Mouse (Mus musculus): ENCODE data around the gene Foxf2. TPM values are rescaled to one million over a fixed set of nuclear protein-coding genes. Genes with fewer than 3 reads are reported as not detected.

Gene Foxf2
- polyA plus RNA-seq, 1 experiment from 2014 or later: 0.45 TPM

GRCm38 (mm10) chr13:31618919-31619655 lies 6.5 kb upstream of the Foxf2 start:
- Histone ChIP-seq H3K9ac (no peak overlapping the region), H3K4me2 (no peak overlapping the region), H3K4me3 (no peak overlapping the region), H3K27me3 (replicated peaks) (peaks cover 99% of the 10 kb centered on the region), H3K27ac (no peak overlapping the region), H3K4me1 (no peaks in the 10 kb centered on the region; the same call in 1 of the 2 replicates), H3K9me3 (replicated peaks) (no peaks in the 10 kb centered on the region), H3K36me3 (no peaks in the 10 kb centered on the region)
- no peak for ATAC-seq
- WGBS (ENCODE audit: insufficient replicate concordance): 5% methylated on average over 18 of the region's 18 CpGs

DNA sequence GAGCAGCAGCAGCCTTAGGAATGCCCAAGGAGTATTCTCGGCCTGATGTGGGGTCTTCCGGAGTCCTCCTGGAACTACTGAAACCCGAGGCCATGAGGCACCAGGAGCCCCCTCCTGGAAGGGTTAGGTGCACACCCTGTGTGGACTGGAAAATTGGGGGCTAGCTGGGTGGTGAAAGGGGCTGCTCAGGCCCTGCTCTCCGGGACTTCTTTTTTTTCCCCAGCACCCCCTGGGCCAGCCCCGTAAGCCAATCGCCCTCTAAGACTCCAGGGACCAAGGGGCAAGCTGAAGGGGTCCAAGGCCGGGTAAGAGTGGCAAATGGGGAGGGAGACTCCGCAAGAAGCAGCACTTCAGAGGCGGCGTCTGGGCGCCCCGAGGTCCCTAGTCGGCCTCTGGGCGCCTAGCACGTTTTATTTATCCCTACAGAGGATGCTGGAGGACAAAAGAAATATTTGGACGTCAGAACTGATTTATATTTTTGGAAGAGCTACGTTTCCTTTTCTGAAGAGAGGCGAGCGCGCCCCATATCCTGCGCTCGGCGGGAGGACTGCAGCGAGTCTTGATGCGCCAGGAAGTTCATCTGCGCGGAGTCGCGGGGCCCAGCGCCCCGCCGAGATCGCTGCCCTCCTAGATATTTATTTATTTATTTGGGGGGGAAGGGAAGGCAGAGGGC lies 5.7 kb upstream of the Foxf2 start:
- Histone ChIP-seq H3K27me3 (replicated peaks) (peaks cover 99% of the 10 kb centered on the region), H3K9me3 (replicated peaks) (no peaks in the 10 kb centered on the region), H3K4me2 (no peak overlapping the region), H3K27ac (no peak overlapping the region), H3K4me1 (peaks cover 2% of the 10 kb centered on the region; the same call in 1 of the 2 replicates), H3K36me3 (no peaks in the 10 kb centered on the region), H3K9ac (no peak overlapping the region), H3K4me3 (no peak overlapping the region)
- 3% methylated on average over 33 of the region's 33 CpGs for WGBS (ENCODE audit: insufficient replicate concordance)
- no peak for ATAC-seq

GRCm38 (mm10) chr13:31620499-31620847 lies 5.1 kb upstream of the Foxf2 start:
- H3K9ac ChIP-seq: no peak overlapping the region
- H3K4me1 ChIP-seq: peaks cover 5% of the 10 kb centered on the region; the same call in 1 of the 2 replicates
- H3K4me3 ChIP-seq: no peak overlapping the region
- H3K27ac ChIP-seq: no peak overlapping the region
- no peaks in the 10 kb centered on the region for H3K36me3 ChIP-seq
- WGBS (ENCODE audit: insufficient replicate concordance): 3% methylated on average over 10 of the region's 10 CpGs
- no peak overlapping the region for H3K4me2 ChIP-seq
- peaks cover 99% of the 10 kb centered on the region for H3K27me3 ChIP-seq (replicated peaks)
- no peaks in the 10 kb centered on the region for H3K9me3 ChIP-seq (replicated peaks)
- ATAC-seq: no peak

DNA sequence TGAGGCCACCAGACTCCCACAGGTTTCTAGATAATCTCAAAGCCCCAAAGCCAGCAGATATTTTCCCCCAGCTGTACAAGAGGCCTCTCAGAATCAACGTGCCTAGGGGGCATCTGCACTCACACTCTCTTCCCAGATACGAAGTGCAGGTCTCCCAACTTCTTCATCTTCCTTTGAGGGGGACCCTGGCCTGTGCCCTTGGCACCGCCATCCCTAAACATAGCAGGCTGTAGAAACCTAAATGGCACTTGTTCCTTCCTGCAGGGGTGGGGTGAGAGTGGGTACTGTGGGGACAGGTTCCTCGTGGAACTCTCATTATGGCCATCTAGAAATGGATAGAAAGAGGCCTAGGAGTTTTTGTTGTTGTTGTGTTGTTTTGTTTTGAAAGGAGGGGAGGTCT lies 4.7 kb upstream of the Foxf2 start:
- Histone ChIP-seq H3K9ac (no peak overlapping the region), H3K27ac (no peak overlapping the region)

GRCm38 (mm10) chr13:31621741-31622140 lies 3.9 kb upstream of the Foxf2 start:
- peaks cover 5% of the 10 kb centered on the region; the same call in 1 of the 2 replicates for H3K4me1 ChIP-seq
- H3K27me3 ChIP-seq (replicated peaks): peaks cover 99% of the 10 kb centered on the region
- WGBS (ENCODE audit: insufficient replicate concordance): 3% methylated on average over 9 of the region's 9 CpGs
- H3K4me2 ChIP-seq: no peak overlapping the region
- no peak overlapping the region for H3K9ac ChIP-seq
- H3K36me3 ChIP-seq: no peaks in the 10 kb centered on the region
- no peaks in the 10 kb centered on the region for H3K9me3 ChIP-seq (replicated peaks)
- H3K4me3 ChIP-seq: no peak overlapping the region
- ATAC-seq: no peak
- H3K27ac ChIP-seq: no peak overlapping the region

More for the DNA sequence above, 4.7 kb upstream of the Foxf2 start:
- Histone ChIP-seq H3K9me3 (replicated peaks) (no peaks in the 10 kb centered on the region), H3K27me3 (replicated peaks) (peaks cover 99% of the 10 kb centered on the region), H3K4me3 (no peak overlapping the region), H3K4me1 (peaks cover 5% of the 10 kb centered on the region; the same call in 1 of the 2 replicates), H3K4me2 (no peak overlapping the region), H3K36me3 (no peaks in the 10 kb centered on the region)
- WGBS (ENCODE audit: insufficient replicate concordance): 7% methylated on average over 4 of the region's 4 CpGs
- ATAC-seq: no peak

- Histone ChIP-seq H3K4me1 (peaks cover 5% of the 10 kb centered on the region; the same call in 1 of the 2 replicates), H3K9me3 (replicated peaks) (no peaks in the 10 kb centered on the region), H3K9ac (no peak overlapping the region), H3K4me3 (no peak overlapping the region), H3K27ac (no peak overlapping the region), H3K4me2 (no peak overlapping the region), H3K36me3 (no peaks in the 10 kb centered on the region), H3K27me3 (replicated peaks) (peaks cover 99% of the 10 kb centered on the region)
- WGBS (ENCODE audit: insufficient replicate concordance): 16% methylated on average over 3 of the region's 3 CpGs
- no peak for ATAC-seq
Observed at GRCm38 (mm10) chr13:31622371-31622770, 3.2 kb upstream of the Foxf2 start.

- Histone ChIP-seq H3K27ac (no peak overlapping the region), H3K9ac (no peak overlapping the region), H3K4me1 (peaks cover 5% of the 10 kb centered on the region; the same call in 1 of the 2 replicates), H3K27me3 (replicated peaks) (peaks cover 100% of the 10 kb centered on the region), H3K36me3 (no peaks in the 10 kb centered on the region), H3K9me3 (replicated peaks) (no peaks in the 10 kb centered on the region), H3K4me2 (no peak overlapping the region), H3K4me3 (no peak overlapping the region)
- WGBS (ENCODE audit: insufficient replicate concordance): 4% methylated on average over 6 of the region's 6 CpGs
- ATAC-seq: no peak
Observed at GRCm38 (mm10) chr13:31623291-31623690, 2.3 kb upstream of the Foxf2 start.

DNA sequence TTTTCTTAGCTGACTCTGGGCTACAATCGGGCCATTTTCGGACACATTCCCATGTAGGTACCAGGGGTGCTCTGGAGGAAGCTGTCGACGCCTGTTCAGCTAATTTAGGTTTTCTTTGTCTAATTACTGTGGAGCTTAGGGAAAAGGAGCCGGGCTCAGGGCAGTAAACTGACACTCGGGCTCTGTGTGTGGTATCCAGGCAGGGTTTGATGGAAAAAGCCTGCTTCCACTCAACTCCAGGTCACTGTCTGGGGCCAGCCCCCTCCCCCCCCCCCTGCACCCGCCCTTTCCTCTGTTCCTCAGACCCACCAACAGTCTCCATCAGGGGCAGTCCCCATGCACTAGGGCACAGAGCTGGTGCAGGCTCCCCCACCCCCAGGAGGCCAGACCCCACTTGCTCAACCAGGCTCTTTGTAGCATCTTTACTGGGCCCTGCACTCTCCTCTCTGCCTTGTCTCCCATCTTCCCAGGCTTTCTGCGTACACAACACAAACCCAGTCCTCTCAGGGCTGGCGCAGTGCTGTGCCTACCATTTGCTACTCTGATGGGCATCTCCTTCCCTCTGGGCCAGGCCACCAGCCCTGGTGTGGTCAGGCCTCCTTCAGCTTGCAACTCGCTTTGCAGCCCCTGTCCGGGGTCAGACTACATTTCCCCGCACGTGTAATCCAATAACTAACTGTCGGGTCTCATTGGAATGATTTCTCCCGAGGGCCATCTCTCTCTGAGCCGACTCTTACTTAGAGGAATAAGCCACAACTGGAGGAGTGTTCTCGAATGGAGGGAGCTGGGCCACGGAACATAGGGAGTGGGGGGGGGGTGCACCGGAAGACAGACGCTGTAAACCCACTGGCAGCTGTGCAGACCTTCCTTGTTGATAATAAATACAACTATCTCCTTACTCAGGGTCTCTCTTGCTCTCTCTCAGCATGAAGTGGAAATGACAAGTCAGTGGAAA lies 1.4 kb upstream of the Foxf2 start:
- Histone ChIP-seq H3K27me3 (replicated peaks) (peaks cover 100% of the 10 kb centered on the region), H3K9me3 (replicated peaks) (no peaks in the 10 kb centered on the region), H3K27ac (no peak overlapping the region), H3K9ac (no peak overlapping the region), H3K36me3 (no peaks in the 10 kb centered on the region), H3K4me2 (no peak overlapping the region), H3K4me1 (peaks cover 5% of the 10 kb centered on the region; the same call in 1 of the 2 replicates), H3K4me3 (no peak overlapping the region)
- 5% methylated on average over 19 of the region's 20 CpGs for WGBS (ENCODE audit: insufficient replicate concordance)
- no peak for ATAC-seq

DNA sequence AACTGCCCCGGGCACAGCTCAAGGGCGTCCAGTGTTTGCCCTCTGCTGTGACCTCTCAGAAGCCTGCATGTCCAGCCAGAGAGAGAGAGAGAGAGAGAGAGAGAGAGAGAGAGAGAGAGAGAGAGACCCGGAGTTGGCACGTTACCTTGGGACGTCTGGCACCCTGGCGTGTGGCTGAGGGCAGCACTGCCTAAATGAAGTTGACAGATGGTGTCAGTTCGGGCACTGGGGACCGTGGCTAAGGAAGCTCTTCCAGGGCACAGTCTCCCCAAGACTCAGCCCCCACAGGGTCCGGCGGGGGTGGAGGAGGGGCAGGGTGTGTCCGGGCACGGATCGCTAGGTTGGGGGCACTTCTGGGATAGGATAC lies 667 bp upstream of the Foxf2 start:
- Histone ChIP-seq H3K9me3 (replicated peaks) (no peaks in the 10 kb centered on the region), H3K36me3 (no peaks in the 10 kb centered on the region), H3K4me3 (peak overlapping the region; percentile 38), H3K27me3 (replicated peaks) (peaks cover 100% of the 10 kb centered on the region), H3K4me2 (peak overlapping the region; percentile 61), H3K9ac (no peak overlapping the region), H3K27ac (no peak overlapping the region), H3K4me1 (peaks cover 5% of the 10 kb centered on the region; the same call in 1 of the 2 replicates)
- ATAC-seq: no peak
- WGBS (ENCODE audit: insufficient replicate concordance): under 1% methylated on average over 13 of the region's 13 CpGs

- Histone ChIP-seq H3K9ac (no peak overlapping the region), H3K4me2 (peak overlapping the region; percentile 61), H3K4me1 (peaks cover 5% of the 10 kb centered on the region; the same call in 1 of the 2 replicates), H3K4me3 (peak overlapping the region; percentile 38), H3K27ac (no peak overlapping the region), H3K36me3 (no peaks in the 10 kb centered on the region), H3K9me3 (replicated peaks) (no peaks in the 10 kb centered on the region), H3K27me3 (replicated peaks) (peaks cover 100% of the 10 kb centered on the region)
- under 1% methylated on average over 59 of the region's 60 CpGs for WGBS (ENCODE audit: insufficient replicate concordance)
- no peak for ATAC-seq
Observed at GRCm38 (mm10) chr13:31626183-31626801, 676 bp downstream of the Foxf2 start.

DNA sequence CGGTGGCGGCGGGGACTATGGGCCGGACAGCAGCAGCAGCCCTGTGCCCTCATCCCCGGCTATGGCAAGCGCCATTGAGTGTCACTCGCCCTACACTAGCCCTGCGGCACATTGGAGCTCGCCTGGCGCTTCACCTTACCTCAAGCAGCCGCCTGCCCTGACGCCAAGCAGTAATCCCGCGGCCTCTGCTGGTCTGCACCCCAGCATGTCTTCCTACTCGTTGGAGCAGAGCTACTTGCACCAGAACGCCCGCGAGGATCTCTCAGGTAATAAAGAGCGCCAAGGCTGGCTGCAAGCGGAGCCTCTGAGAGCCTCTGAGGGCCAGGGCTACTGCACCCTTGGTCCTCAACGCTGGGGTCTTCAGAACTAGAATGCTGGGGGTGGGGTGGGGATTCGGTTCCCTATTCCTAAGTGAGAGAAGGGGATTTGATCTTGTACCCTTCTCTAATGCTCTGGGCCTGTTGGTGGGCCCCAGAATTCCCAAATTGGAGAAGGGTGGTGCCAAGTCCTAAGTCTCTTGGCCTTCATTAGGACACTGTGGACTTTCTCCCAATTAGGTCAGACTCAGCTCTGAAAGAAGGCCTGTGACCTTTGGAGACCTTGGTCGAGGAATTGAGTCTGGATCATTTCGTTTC lies 1.5 kb downstream of the Foxf2 start:
- H3K27me3 ChIP-seq (replicated peaks): peaks cover 100% of the 10 kb centered on the region
- peaks cover 5% of the 10 kb centered on the region; the same call in 1 of the 2 replicates for H3K4me1 ChIP-seq
- H3K9me3 ChIP-seq (replicated peaks): no peaks in the 10 kb centered on the region
- H3K4me2 ChIP-seq: no peak overlapping the region
- 4% methylated on average over 24 of the region's 24 CpGs for WGBS (ENCODE audit: insufficient replicate concordance)
- H3K27ac ChIP-seq: no peak overlapping the region
- H3K36me3 ChIP-seq: no peaks in the 10 kb centered on the region
- ATAC-seq: no peak
- no peak overlapping the region for H3K9ac ChIP-seq
- no peak overlapping the region for H3K4me3 ChIP-seq
